Comparison of ENCODE assay signal across 8 mouse cellular contexts in genomic region chr3:127837154-127837865, GRCm38 (mm10). TPM values are rescaled to one million over a fixed set of nuclear protein-coding genes. Genes with fewer than 3 reads are reported as not detected.
DNase-seq lines count a peak whose midpoint lies in the region; ATAC-seq and TF ChIP-seq lines count a peak whose summit lies in the region.

Gene Ap1ar, minus strand, starts transcription at chr3:127837523.

- WGBS in heart, embryonic 10.5 days, result under 1% methylated on average over 89 of the region's 89 CpGs
- WGBS in kidney, embryonic 15.5 days, result under 1% methylated on average over 84 of the region's 89 CpGs

- H3K9me3 ChIP-seq in heart, embryonic 10.5 days, result no peaks in the 10 kb centered on the region
- H3K9me3 ChIP-seq in kidney, embryonic 15.5 days (replicated peaks), result no peaks in the 10 kb centered on the region

- DNase-seq in A20 (ENCODE audit: low read depth, low spot score), result peak; percentile 96
- DNase-seq in heart, embryonic 10.5 days (ENCODE audit: low spot score), result peak; percentile 98
- peak; percentile 97 for DNase-seq in liver
- DNase-seq in spleen, postnatal 4 days (ENCODE audit: low spot score in 2 of 2), result peak; percentile 95 to 98

- ATAC-seq in kidney, embryonic 15.5 days (replicated peaks; ENCODE audit: low FRiP score), result peak; percentile 97
- peak; percentile 94 for ATAC-seq in monocyte, adult 5-6 weeks (replicated peaks; ENCODE audit: insufficient number of reproducible peaks, low FRiP score, low TSS enrichment, poor library complexity, severe bottlenecking)

- H3K4me2 ChIP-seq in kidney, embryonic 15.5 days, result peak within 1 kb of the TSS; percentile 81

- peak within 1 kb of the TSS; percentile 69 for H3K4me3 ChIP-seq in bone marrow macrophage, adult 2 months (ENCODE audit: insufficient read depth, low read length)
- H3K4me3 ChIP-seq in embryonic fibroblast, embryonic 13.5 days (ENCODE audit: insufficient read depth, low read length), result peak within 1 kb of the TSS; percentile 72
- peak within 1 kb of the TSS; percentile 96 for H3K4me3 ChIP-seq in heart, embryonic 10.5 days
- H3K4me3 ChIP-seq in kidney, embryonic 15.5 days (replicated peaks), result peak within 1 kb of the TSS; percentile 66

- H3K9ac ChIP-seq in kidney, embryonic 15.5 days, result peak within 1 kb of the TSS; percentile 70

- H3K4me1 ChIP-seq in bone marrow macrophage, adult 2 months (ENCODE audit: control insufficient read depth, insufficient read depth, low read length), result peaks cover 9% of the 10 kb centered on the region; the same call in 1 of the 2 replicates
- peaks cover 4% of the 10 kb centered on the region for H3K4me1 ChIP-seq in embryonic fibroblast, embryonic 13.5 days (ENCODE audit: control insufficient read depth, insufficient read depth, low read length)
- peaks cover 17% of the 10 kb centered on the region for H3K4me1 ChIP-seq in heart, embryonic 10.5 days
- H3K4me1 ChIP-seq in kidney, embryonic 15.5 days, result peaks cover 21% of the 10 kb centered on the region

- H3K27me3 ChIP-seq in heart, embryonic 10.5 days (ENCODE audit: insufficient read depth, poor library complexity, severe bottlenecking), result peaks cover 14% of the 10 kb centered on the region
- no peaks in the 10 kb centered on the region for H3K27me3 ChIP-seq in kidney, embryonic 15.5 days

- peaks cover 3% of the 10 kb centered on the region; the same call in 1 of the 2 replicates for H3K36me3 ChIP-seq in heart, embryonic 10.5 days
- 0 out of 2 replicates have a peak, but pooled peaks cover 4% of the 10 kb centered on the region for H3K36me3 ChIP-seq in kidney, embryonic 15.5 days

- H3K27ac ChIP-seq in bone marrow macrophage, adult 2 months (ENCODE audit: insufficient read depth, low read depth, low read length), result peak within 1 kb of the TSS; percentile 81
- peak within 1 kb of the TSS; percentile 55 for H3K27ac ChIP-seq in embryonic fibroblast, embryonic 13.5 days (ENCODE audit: insufficient read depth, low read length)
- H3K27ac ChIP-seq in heart, embryonic 10.5 days, result peak within 1 kb of the TSS; percentile 96
- peak within 1 kb of the TSS; percentile 96 for H3K27ac ChIP-seq in kidney, embryonic 15.5 days

- 0 out of 2 replicates have a peak, but pooled peaks have one; percentile 9 for TF ChIP-seq CTCF in bone marrow macrophage, adult 2 months (IDR thresholded peaks at IDR 0.05; ENCODE audit: low read depth, low read length)
- peak; percentile 35; the same call in 1 of the 2 replicates for TF ChIP-seq CTCF in embryonic fibroblast, embryonic 13.5 days (IDR thresholded peaks at IDR 0.05; ENCODE audit: borderline replicate concordance, insufficient read depth, low read length)

- TF ChIP-seq POLR2A in bone marrow macrophage, adult 2 months (IDR thresholded peaks at IDR 0.05; ENCODE audit: borderline replicate concordance, low read depth, low read length), result no peak
- peak; percentile 89 for TF ChIP-seq POLR2A in embryonic fibroblast, embryonic 13.5 days (IDR thresholded peaks at IDR 0.05; ENCODE audit: low read depth, low read length)

RNA-seq across cellular contexts. Expression of gene Ap1ar, which starts in this region (rescaled TPM):
- 28.0 and 28.4 TPM in 2 replicates for polyA plus RNA-seq in bone marrow macrophage, adult 2 months (2012; ENCODE audit: insufficient read depth, insufficient read length, missing spikeins)
- 33.7 and 40.7 TPM in 2 replicates for polyA plus RNA-seq in embryonic fibroblast, embryonic 13.5 days (2011; ENCODE audit: insufficient read length, low read depth, missing spikeins)
- polyA plus RNA-seq in heart, embryonic 10.5 days (2016; fragmentation: Nextera tagmentation; extraction: Ambion mirVana), result 38.2 and 58.5 TPM in 2 replicates
- 56.4 and 56.7 TPM in 2 replicates for polyA plus RNA-seq in kidney, embryonic 15.5 days (2015; fragmentation: Nextera tagmentation; extraction: Ambion mirVana)
- total RNA-seq in monocyte, adult 5-6 weeks (2017), result 41.8 to 59.6 TPM (median 48.1 TPM) in 3 replicates

Comparison
In these comparisons a context has a peak if more than half of its experiments do, and no peak if none do; other contexts are left out.
1. Peak in every context shown above with its lines: DNase-seq, ATAC-seq, H3K4me3 ChIP-seq and H3K27ac ChIP-seq.